Mouse (Mus musculus): ENCODE measurements around the gene Sfswap. TPM values are rescaled to one million over a fixed set of nuclear protein-coding genes. Genes with fewer than 3 reads are reported as not detected.

Gene Sfswap
- total and polyA plus RNA-seq, 3 experiments, result 38.5 to 74.7 TPM; not detected in 1

- Histone ChIP-seq H3K79me2 (ENCODE audit: control insufficient read depth, insufficient read depth, low read length, poor library complexity) (no peaks in the 10 kb centered on the region), H3K9ac (ENCODE audit: control insufficient read depth, low read depth, low read length, poor library complexity, severe bottlenecking) (no peak overlapping the region), H3K4me1 (ENCODE audit: control insufficient read depth in 1 of 2, insufficient read depth in 2 of 2, low read length in 2 of 2) (no peaks in the 10 kb centered on the region), H3K36me3 (ENCODE audit: control insufficient read depth in 1 of 2, insufficient read depth in 2 of 2, low read length in 2 of 2) (no peaks in the 10 kb centered on the region), H3K9me3 (replicated peaks; ENCODE audit: insufficient read depth, low read length) (no peaks in the 10 kb centered on the region), H3K27me3 (ENCODE audit: control insufficient read depth in 1 of 2, insufficient read depth in 2 of 2, low read length in 2 of 2) (no peaks in the 10 kb centered on the region), H3K27ac (ENCODE audit: control insufficient read depth, low read depth, low read length) (no peak overlapping the region), H3K4me3 (ENCODE audit: control insufficient read depth in 1 of 2, insufficient read depth in 1 of 2, low read depth in 2 of 2, low read length in 2 of 2) (no peak overlapping the region)
- DNase-seq (ENCODE audit: low read depth, low spot score), result no peak
- no peak for TF ChIP-seq CHD1 (IDR thresholded peaks at IDR 0.05; ENCODE audit: low read depth, low read length)
- TF ChIP-seq BHLHE40 (IDR thresholded peaks at IDR 0.05; ENCODE audit: borderline replicate concordance, low read depth, low read length), result no peak
- no peak for TF ChIP-seq TBP (IDR thresholded peaks at IDR 0.05; ENCODE audit: low read depth, low read length)
- TF ChIP-seq JUND (IDR thresholded peaks at IDR 0.05; ENCODE audit: low read depth, low read length), result no peak
- no peak for TF ChIP-seq NELFE (IDR thresholded peaks at IDR 0.05; ENCODE audit: low read depth, low read length)
These were observed 44.4 kb upstream of the Sfswap start for GRCm38 (mm10) chr5:129456579-129457140.

- H3K27me3 ChIP-seq (ENCODE audit: control insufficient read depth in 1 of 2, insufficient read depth in 2 of 2, low read length in 2 of 2), result no peaks in the 10 kb centered on the region
- H3K9ac ChIP-seq (ENCODE audit: control insufficient read depth, low read depth, low read length, poor library complexity, severe bottlenecking), result no peak overlapping the region
- no peak overlapping the region for H3K27ac ChIP-seq (ENCODE audit: control insufficient read depth, low read depth, low read length)
- TF ChIP-seq HCFC1 (IDR thresholded peaks at IDR 0.05; ENCODE audit: low read depth, low read length), result no peak
- TF ChIP-seq ZNF384 (IDR thresholded peaks at IDR 0.05; ENCODE audit: low read depth, low read length), result no peak
- TF ChIP-seq MAFK (IDR thresholded peaks at IDR 0.05; ENCODE audit: borderline replicate concordance, low read depth, low read length), result no peak
- TF ChIP-seq ZKSCAN1 (IDR thresholded peaks at IDR 0.05; ENCODE audit: low read depth, low read length), result no peak
- TF ChIP-seq MAX (IDR thresholded peaks at IDR 0.05; ENCODE audit: low read length), result no peak
- TF ChIP-seq GABPA (IDR thresholded peaks at IDR 0.05; ENCODE audit: low read depth, low read length), result no peak
- TF ChIP-seq USF2 (IDR thresholded peaks at IDR 0.05; ENCODE audit: borderline replicate concordance in 1 of 2, insufficient read depth in 1 of 2, low read depth in 1 of 2, low read length in 2 of 2), result no peak
- no peak for TF ChIP-seq POLR2A (IDR thresholded peaks at IDR 0.05; ENCODE audit: control insufficient read depth in 1 of 2, insufficient read depth in 1 of 2, low read depth in 1 of 2, low read length in 2 of 2, poor library complexity in 1 of 2)
- TF ChIP-seq SMC3 (IDR thresholded peaks at IDR 0.05; ENCODE audit: low read depth, low read length), result no peak
- no peak for TF ChIP-seq CHD2 (IDR thresholded peaks at IDR 0.05; ENCODE audit: low read length)
- TF ChIP-seq ZC3H11A (IDR thresholded peaks at IDR 0.05; ENCODE audit: low read depth, low read length), result no peak
- TF ChIP-seq RAD21 (IDR thresholded peaks at IDR 0.05; ENCODE audit: low read depth, low read length), result no peak
- TF ChIP-seq JUND (IDR thresholded peaks at IDR 0.05; ENCODE audit: low read depth, low read length), result no peak
- no peak for TF ChIP-seq POLR2AphosphoS2 (IDR thresholded peaks at IDR 0.05; ENCODE audit: low read length)
- no peak for TF ChIP-seq MYB (IDR thresholded peaks at IDR 0.05; ENCODE audit: low read depth, low read length)
- no peak for TF ChIP-seq ZMIZ1 (IDR thresholded peaks at IDR 0.05; ENCODE audit: low read depth, low read length)
- no peak for TF ChIP-seq SIN3A (IDR thresholded peaks at IDR 0.05; ENCODE audit: low read length)
- TF ChIP-seq TBP (IDR thresholded peaks at IDR 0.05; ENCODE audit: low read depth, low read length), result no peak
- H3K9me3 ChIP-seq (replicated peaks; ENCODE audit: insufficient read depth, low read length), result no peaks in the 10 kb centered on the region
- H3K4me3 ChIP-seq (ENCODE audit: control insufficient read depth in 1 of 2, insufficient read depth in 1 of 2, low read depth in 2 of 2, low read length in 2 of 2), result no peak overlapping the region
- H3K79me2 ChIP-seq (ENCODE audit: control insufficient read depth, insufficient read depth, low read length, poor library complexity), result no peaks in the 10 kb centered on the region
- no peaks in the 10 kb centered on the region for H3K4me1 ChIP-seq (ENCODE audit: control insufficient read depth in 1 of 2, insufficient read depth in 2 of 2, low read length in 2 of 2)
- H3K36me3 ChIP-seq (ENCODE audit: control insufficient read depth in 1 of 2, insufficient read depth in 2 of 2, low read length in 2 of 2), result no peaks in the 10 kb centered on the region
- no peak for DNase-seq (ENCODE audit: low read depth, low spot score)
These were observed 42.9 kb upstream of the Sfswap start for GRCm38 (mm10) chr5:129458109-129458508.
